Mouse (Mus musculus) retina, adult 2 months (tissue): ENCODE data around the gene Alkal2.

ENCODE experiments used
- DNase-seq: peaks from one replicate; pipeline ENCODE4 v3.0.0-alpha.2; 2012; ENCODE audit warnings: low read depth, low spot score

Alkal2 gene

GRCm38 (mm10) chr12:30883986-30884621 lies at the start of gene Alkal2:
Gene Alkal2 (plus strand): TSS chr12:30884322.
- DNase-seq: no peak

- DNase-seq: no peak
Measured at GRCm38 (mm10) chr12:30848521-30848920, 35.6 kb upstream of the Alkal2 start.

DNA sequence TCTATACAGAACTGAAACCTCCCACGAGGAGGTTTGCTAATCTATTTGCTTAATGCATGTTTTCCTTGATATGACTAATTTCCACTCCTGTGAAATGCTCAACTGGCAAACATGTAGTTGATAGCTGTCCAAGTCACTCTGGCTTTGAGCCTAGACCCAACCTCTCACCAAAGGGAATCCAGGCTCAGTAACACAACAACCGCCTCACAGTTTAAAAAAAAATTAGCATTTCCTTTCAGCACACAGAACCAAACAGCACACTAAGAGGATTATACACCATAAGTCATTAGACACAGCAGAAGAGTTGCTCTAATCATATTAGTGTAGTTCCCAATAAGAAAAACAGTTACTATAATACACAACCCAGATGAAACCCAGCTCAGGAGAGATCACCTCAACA lies 33.2 kb upstream of the Alkal2 start:
- DNase-seq: no peak

DNA sequence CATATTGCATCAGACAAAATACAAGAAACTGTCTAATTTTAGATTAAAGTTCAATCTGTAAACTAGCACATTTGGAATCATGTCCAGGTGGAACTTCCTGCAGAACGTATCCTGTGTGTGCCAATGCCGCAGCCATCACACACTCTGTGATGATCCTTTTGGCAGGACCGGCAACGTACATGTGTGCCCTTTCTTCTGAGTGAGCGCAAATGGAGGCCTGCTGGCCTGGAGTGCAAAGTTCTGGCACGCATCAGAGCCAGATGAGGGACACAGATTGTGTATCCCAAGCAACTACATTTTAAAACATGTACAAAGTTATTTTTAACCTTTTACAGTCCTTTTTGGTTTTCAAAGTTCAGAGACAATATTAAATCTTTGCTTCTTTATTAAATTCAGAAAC lies 32.3 kb upstream of the Alkal2 start:
- DNase-seq: no peak

DNA sequence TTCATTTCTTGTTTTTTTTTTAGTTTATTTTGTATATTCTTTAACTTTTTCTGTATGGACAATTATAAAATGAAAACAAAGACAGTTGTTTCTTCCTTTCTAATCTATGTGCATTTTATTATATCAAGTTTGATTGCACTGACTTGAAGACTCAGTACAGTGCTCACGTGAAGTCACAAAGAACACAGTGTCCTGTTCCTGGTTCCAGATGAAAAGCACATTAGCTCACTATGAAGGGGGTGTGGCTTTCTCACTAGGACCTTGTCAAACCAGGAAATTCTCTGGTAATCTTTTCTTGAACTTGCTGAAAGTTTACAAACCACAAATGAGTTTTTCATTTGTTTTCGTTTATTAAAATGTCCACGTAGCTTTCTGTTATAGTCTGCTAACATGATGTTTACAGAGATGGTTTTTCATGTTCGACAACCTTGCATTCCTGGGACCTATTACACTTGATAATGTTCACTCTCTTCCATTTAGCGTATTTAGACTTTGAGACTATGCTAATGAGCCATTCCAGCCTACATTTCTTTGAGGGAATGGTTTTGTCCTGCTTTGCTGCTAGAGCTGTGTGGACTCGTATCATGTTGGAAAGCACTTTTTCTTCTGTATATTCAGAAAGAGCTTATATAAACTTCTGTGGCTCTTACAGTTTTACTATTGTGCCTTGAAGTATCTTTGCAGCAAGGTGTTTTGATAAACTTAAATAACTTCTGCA lies 28.5 kb upstream of the Alkal2 start:
- no peak for DNase-seq

- no peak for DNase-seq
Measured at GRCm38 (mm10) chr12:30856172-30856571, 27.9 kb upstream of the Alkal2 start.

DNA sequence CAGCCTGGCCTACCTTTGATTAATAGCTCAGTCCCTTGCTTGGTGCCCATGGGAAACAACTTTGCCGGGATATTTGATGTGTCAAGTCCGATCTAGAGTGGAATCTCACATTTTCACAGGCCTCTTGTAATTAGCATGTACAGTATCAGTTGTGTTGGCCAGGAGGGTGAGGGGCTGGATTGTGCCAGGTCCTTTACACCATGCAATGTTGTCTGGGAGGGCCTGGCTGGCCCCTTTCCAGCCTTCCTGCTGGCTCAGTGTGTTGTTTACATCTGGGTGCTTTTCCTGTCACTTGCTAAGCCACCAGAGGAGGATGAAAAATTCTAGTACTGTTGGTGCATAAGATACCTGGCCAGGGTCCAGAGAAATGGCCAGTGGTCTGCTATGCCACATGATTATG lies 19.8 kb upstream of the Alkal2 start:
- no peak for DNase-seq

DNA sequence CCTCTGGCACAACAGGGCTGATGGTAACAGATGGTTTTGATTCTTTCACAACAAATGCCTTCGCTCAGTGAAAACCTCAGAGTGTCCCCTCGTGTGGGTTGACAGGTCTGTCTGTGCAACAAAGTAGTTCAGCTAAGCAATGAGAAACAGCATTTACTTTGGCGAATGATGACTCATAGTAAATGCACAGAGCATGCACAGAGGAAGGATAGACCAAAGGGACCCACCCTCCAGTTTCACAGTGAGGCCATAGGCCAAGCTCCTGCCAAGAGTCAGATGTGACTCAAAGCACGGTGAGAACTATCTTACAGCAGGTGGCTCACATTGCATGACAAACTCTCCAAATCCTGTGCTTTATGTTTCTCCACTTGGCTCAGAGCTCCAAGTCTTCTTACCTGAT lies 18.3 kb upstream of the Alkal2 start:
- DNase-seq: no peak

DNA sequence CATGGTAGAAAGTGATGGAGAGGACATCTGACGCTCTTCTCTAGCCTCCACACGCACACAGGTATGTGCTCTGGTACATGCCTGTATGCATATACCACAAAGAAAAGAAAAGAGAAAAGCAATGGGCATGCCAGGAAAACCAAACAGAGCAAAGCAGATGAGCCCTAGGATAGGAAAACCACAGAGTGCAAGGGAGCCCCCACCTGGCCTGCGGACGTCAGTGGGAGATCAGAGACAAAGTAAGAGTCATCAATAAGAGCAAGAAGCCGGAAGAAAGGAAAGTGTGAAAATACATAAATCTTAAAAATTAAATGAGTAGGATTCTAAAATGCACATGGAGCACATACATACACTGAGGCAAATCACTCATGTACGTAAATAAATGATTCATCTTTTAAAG lies 4.7 kb upstream of the Alkal2 start:
- no peak for DNase-seq

DNA sequence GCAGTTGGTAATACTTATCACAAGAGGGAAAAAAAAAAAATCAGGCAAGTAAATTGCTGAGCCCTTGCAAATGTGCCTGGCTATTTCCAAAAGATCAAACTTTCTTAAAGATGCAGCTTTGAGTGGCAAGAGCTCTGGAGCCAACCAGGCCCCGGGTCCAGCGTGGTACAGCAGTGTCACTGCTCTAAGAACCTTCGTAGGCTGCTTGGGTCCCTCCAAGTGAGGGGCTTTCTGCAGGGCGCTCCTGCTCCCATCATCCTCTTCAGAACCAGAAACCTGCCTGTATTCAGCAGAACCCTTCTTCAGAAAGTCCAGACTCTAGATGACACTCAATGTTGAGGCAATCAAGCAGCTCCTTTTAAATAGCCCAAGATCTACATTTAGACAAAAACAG lies 533 bp upstream of the Alkal2 start:
- DNase-seq: no peak

DNA sequence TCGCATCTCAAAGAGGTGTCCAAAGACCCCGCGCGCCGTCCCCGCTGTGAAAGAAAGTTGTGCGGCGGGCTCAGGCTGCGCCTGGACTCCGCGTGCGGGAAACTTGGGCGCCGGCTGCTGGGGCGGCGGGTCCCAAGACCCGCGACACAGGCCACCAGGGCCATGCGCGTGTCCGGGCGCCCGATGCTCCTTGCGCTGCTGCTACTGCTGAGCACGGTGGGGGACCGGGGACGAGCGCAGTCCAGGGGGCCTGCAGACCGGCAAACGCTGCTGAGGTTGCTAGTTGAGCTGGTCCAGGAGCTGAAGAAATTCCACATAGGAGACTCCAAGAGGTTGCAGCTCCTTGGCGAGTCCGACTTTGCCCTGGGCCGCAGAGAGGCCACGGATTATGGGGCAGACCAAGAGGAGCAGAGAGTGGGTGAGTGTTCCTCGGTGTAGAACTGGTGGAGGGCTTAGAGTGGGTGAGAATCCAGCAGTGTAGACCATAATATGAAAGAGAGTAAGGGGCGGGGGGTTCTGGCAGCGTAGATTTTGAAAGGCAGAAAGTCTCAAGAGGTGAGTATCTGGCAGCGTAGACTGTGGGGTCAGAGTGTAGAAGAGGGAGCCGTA lies 604 bp downstream of the Alkal2 start:
- no peak for DNase-seq

DNA sequence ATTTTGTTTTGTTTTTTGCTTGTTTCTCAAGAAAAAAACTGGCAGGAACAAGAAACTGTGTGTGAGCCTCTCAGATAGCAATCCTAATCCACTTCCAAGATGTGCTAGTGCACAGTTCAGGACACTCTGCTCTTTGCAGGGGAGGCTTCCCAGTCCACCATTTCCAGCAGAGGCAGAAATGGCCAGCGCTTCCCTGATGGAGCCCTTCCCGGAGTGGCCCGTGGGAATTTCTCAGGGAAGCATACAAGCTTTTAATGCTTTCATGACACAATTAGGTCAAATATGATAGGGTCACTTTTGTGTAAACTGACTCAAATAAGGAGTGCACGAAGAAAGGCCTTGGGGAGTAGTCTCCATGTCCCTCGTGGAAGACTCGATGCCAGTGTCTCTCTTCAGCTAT lies 1.8 kb downstream of the Alkal2 start:
- DNase-seq: no peak

GRCm38 (mm10) chr12:30888003-30888402 lies 3.9 kb downstream of the Alkal2 start:
- no peak for DNase-seq

DNA sequence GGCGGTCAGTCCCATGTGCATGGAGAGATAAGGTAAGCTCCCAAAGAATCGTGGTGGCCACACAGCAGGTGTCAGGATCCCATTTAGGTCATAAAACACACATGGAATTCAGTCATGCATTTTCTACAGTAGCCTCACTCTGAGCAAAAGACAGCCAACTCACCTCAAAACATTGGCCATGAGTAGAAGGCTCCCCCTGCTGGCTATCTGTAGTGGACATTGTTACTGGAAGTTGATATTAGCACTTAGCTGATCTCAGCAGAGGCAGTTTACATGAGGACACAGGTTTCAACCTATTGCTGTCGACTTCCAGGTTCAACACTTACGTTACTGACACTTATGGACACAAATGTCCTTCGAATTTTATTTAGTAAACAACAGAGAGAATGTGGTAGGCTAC lies 5.9 kb downstream of the Alkal2 start:
- DNase-seq: peak; percentile 26

DNA sequence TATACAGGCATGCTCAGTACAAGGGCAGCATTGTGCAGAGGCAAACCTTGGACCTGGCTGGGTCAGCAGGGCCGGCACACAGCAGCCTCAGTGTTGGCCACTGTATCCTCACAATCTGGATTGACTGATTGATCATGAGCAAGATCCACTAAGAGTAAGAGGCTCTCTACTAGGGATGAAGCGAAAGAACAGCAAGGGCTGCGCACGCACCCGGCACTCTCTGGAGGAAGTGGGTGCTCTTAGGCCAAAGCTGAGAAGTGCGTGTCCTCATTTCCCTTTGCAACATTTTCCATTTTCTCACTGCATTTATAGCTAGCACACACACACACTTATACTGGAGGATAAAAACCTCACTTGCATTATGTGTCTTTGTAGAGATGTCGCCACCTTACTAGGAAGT lies 7.3 kb downstream of the Alkal2 start:
- DNase-seq: no peak

DNA sequence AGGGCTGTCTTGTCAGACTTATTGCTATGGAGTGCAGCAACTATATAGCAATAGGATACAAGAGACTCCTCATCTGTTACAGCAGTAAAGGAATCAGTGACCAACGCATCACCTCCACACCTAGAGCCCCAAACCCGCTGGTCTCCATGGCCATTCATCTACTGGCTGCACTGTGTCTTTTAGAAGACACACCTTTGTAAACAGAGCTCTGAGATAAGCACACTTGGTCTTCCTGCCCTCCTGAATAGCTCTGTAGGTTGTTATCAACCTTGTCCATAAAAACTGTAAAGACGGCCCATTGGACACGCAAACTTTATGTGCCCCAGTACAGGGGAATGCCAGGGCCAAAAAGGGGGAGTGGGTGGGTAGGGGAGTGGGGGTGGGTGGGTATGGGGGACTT lies 12.9 kb downstream of the Alkal2 start:
- no peak for DNase-seq

DNA sequence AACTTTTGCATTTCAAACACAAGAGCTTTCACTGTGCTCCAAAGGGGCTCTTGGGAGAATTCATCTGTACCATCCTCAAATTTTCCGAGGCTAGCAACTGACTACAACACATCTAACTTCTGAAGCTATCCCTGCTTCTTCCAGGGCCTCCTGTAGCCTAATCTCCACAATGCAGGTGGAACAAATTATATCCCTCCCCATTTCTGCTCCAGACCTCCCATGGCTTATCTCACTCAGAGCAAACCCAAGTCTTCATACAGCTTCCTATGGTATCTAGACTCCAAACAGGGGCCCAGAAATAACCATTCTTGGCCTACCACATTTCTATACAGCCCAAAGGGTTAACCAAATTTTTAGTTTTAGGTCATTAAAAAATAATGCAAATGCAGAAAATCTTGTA lies 24.5 kb downstream of the Alkal2 start:
- no peak for DNase-seq

DNA sequence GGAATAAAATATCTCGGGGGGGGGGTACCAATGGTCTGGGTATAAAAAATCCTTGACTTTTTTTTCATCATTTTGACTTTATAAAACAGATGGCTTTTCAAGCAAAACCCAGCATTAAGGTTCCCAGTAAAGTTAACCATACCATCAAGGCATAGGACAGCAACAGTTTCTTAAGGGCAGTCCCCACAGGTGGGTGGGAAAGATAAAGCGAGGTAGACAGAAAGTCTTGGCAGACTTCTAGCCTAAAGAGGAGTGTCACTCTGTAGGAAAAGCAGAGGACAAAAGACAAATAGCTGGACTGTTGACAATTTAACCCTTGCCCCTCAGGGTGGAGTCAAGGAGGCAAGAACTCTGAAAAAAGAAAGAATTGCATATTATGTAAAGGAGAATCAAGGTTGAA lies 25.8 kb downstream of the Alkal2 start:
- no peak for DNase-seq

- no peak for DNase-seq
Measured at GRCm38 (mm10) chr12:30910860-30911259, 26.7 kb downstream of the Alkal2 start.

- DNase-seq: peak; percentile 84
Measured at GRCm38 (mm10) chr12:30911261-30912047, 27.3 kb downstream of the Alkal2 start, which contains the start of the genes Acp1 and Sh3yl1. Gene Acp1 (minus strand): TSS chr12:30911589. Gene Sh3yl1 (plus strand): TSS chr12:30911668.

DNA sequence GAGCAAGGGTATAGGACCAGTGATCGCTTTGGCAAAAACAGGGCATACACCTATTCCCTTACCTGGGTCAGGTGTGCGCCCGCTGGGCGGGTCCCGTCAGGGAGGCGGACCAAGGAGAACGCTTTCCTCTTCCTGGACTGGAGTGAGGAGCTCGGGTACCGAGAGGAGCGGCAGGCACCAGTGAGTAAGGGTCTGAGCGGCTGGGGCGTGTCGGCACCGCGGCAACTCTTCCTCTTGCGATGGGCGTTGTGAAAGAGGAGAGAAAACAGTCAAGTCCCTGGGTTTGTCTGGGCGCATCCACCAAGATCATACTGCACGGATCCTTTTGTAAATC lies 27.9 kb downstream of the Alkal2 start:
- no peak for DNase-seq

DNA sequence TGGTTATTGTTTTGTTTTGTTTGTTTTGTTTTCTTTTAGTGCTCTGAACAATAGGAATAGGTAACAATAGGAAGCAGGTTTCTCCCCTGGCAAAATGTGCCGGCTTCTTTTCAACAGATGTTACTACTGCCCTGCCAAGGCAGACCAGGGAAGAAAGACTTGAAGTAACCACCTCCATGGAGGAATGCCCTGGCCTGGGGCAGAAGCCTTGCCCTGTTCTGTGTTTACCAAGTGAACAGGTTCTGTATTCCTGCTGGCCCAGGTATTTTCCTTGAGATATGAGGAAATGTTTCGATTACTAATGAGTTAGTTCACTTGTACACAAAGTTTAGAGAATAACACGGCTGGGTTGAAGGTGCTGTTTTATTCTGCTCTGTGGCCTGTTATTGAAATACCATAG lies 28.7 kb downstream of the Alkal2 start:
- no peak for DNase-seq
